Mouse (Mus musculus) gastrocnemius, postnatal 14 days (tissue): ENCODE data around the gene Glrp1. TPM values are rescaled to one million over a fixed set of nuclear protein-coding genes. Genes with fewer than 3 reads are reported as not detected.

ENCODE experiments used
- DNase-seq: peaks from one replicate; pipeline ENCODE4 v3.0.0; 2021; ENCODE audit warnings: mixed read lengths
- intact Hi-C: fragments of 180-260 bp; cut with DNase I; formaldehyde crosslinking; loops from one replicate; pipeline ENCODE4 v1.15.1; 2025; ENCODE audit warnings: low total_unique reads
- long read RNA-seq, 2 experiments: library from polyadenylated mRNA; stranded (forward); transcript quantifications; one replicate each; pipeline ENCODE4 v2.0.0; 2021
- total RNA-seq, 2 experiments: library from RNA; stranded (reverse); gene quantifications; 2 replicates each; pipeline ENCODE4 v1.2.3; 2021

Gene Glrp1
- total RNA-seq: not detected
- long read RNA-seq, experiment 1: 0 reads
- long read RNA-seq, experiment 2: 0 reads

DNA sequence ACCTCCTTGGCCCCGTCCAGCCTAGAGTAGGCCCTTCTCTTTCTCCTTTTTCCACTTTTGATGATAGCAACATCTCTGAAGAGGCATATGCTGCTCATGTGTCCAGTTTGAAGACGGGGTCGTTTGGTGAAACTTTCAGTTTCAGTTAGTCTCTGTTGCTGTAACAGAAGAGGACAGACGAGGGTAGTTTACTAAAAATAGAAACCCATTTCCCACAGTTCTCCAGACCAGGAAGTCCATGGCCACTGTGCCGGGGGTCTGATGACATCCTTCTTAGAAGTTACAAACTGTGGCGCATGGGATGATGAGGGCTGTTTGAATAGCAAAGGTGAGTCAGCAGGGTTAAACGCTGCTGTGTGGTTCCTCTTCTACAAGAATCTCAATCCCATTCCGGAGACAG lies at the start of gene Glrp1:
Gene Glrp1, minus strand, starts transcription at position 278 of the 400 bp plus-strand sequence.
- DNase-seq: no peak
- intact Hi-C loops: no loop called here

- DNase-seq: no peak
- intact Hi-C loops: no loop called here
Measured at GRCm38 (mm10) chr1:88559258-88559657, 49.4 kb upstream of the Glrp1 start.

- no peak for DNase-seq
- intact Hi-C loops: no loop called here
Measured at GRCm38 (mm10) chr1:88558793-88559192, 48.9 kb upstream of the Glrp1 start.

DNA sequence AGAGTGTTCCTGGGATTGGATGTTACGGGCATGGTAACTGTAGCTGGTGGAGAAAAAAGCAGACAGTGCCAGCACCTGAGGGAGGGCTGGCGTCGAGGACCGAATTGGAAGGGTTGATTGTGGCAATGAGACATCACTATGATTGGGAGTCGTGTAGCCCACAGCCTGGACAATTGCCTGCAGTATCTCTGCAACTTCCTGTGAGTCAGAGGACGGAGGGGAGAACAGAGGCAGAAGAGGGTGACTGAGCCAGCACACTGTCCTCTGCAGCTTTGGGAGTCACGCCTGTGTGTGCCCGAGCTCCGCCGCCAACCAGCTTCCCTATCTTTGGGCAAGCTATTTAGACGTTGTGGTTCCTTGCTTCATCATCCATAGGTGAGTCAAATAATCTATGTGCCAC lies 46.5 kb upstream of the Glrp1 start:
- intact Hi-C loops: no loop called here
- no peak for DNase-seq

DNA sequence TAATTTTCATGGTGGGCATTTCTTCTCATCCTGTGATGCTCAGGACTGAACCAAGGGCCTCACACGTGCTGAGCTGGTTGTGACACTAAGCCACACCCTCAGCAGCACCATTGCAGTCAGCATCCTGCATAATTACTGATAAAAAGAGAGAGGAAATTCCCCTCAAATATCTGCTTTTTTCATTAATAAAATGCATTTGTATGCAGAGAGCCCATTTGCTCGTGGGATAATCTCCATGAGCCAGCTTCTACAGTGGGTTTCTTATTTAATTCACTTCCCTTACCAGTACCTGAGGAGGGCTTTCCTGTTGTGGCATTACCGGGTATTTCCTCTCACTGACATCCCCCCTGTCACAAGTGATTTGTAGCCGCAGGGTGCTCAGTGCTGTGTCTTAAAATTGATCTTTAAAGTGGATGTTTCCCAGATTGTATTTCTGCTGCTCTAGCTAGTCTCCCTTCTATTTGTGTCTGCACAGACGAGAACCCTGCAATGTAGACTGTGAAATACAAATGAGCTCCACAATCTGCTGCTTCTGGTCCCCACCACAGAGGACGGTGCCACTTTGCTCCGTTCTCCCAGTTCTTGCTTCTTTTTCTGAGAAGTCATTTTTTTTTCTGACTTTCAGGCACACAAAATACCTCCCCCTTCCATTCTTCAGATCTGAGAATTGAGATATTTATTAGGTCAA lies 43.8 kb upstream of the Glrp1 start:
- no peak for DNase-seq
- intact Hi-C loops: no loop called here

GRCm38 (mm10) chr1:88549263-88549662 lies 39.4 kb upstream of the Glrp1 start:
- no peak for DNase-seq
- intact Hi-C loops: no loop called here

DNA sequence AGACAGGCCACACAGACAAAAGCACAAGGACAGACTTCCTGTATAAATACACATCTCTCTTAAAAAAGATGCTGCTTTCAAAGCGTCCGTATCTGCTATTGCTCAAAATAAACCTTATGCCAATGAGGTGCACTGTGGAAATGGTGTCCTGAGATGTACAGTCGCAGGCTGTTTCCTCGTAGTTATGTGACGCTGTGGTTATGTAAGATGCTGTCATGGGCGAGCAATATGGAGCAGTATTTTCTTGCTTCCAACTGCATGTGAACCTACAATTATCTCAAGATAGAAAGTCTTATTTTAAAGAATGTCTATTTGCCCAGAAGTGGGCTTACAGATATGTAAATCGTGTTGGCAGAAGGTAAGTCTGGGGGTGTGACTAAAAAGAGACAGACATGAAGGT lies 37.3 kb upstream of the Glrp1 start:
- intact Hi-C loops: no loop called here

DNA sequence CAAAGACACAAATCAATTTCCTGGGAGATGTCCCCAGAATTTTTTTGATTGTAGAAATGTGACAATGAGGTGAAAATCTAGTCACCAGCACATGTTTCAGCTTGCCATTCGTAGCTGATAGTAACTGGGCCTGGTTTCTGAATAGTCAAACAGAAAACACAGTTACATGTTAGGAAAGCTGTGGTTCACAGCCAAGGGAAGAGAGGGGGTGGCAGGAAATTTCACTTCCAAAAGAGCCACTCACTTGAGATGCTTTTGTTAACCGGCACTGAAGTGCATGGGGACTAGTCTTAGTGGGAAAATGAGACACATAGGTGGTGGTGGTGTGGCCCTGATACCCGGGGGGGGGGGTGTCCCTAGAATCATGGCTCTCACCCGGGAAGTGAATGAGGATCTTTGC lies 33.7 kb upstream of the Glrp1 start:
- DNase-seq: no peak
- intact Hi-C loops: no loop called here

More for the DNA sequence above, 37.3 kb upstream of the Glrp1 start:
- no peak for DNase-seq

DNA sequence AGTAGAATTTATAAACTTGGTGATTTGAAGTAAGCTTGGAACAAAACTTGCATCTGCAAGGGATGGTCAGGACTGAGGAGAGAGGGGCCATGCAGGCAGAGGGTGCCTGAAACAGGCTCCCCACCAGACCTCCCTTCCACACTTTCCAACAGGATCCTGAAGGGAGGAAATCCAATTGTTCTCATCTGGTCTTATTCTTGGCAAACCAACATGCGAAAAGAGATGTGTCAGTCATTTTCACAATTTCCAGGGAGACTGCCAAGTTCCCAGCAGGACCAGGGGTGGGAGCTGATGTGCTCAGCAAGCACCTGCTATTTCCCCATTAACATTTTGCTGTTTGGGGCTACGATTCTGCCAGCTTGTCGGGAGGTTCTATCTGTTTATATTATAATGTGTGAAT lies 30.0 kb upstream of the Glrp1 start:
- intact Hi-C loops: no loop called here
- DNase-seq: no peak

- intact Hi-C loops: no loop called here
- no peak for DNase-seq
Measured at GRCm38 (mm10) chr1:88539256-88539655, 29.4 kb upstream of the Glrp1 start.

DNA sequence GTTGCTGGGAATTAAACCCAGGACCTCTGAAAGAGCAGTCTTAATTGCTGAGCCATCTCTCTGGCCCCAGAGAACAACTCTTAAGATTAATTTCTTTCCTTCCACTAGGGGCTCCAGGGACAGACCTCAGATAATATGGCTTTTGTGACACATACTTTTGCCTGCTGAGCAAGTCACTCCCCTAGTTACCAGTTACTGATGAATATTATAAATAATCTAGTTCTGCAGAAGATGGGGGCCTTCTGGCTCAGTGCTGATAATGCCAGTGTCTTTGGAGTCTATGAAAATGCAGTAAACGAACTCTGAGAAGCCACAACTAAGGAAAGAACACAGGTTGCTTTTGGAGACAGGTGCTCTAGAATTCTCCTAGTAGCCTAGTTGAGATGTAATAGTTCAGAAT lies 26.4 kb upstream of the Glrp1 start:
- no peak for DNase-seq
- intact Hi-C loops: no loop called here

DNA sequence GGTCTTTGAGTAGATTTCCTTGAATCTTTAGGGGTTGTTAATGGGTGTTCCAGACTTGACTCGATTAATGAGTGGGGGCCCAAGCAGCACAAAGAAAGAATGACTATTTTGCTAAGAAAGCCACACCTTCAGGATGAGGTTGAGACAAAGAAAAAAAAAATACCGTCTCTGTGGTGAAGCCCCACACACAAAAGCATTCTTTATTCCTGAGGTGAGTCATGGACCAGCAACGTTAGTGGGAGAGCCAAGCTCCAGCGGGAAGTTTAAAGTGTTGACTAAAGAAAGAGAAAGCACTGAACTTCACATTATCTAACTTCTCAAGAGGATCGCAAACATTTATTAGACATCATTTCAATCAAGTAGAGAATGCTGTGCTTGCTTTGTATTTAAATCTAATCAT lies 24.2 kb upstream of the Glrp1 start:
- intact Hi-C loops: no loop called here

GRCm38 (mm10) chr1:88526161-88526560 lies 16.3 kb upstream of the Glrp1 start:
- intact Hi-C loops: no loop called here
- DNase-seq: no peak

More for the DNA sequence above, 24.2 kb upstream of the Glrp1 start:
- no peak for DNase-seq

- DNase-seq: no peak
- intact Hi-C loops: no loop called here
Measured at GRCm38 (mm10) chr1:88525622-88526021, 15.8 kb upstream of the Glrp1 start.

GRCm38 (mm10) chr1:88521170-88521747 lies 11.4 kb upstream of the Glrp1 start:
- intact Hi-C loops: no loop called here
- DNase-seq: no peak

GRCm38 (mm10) chr1:88513613-88514012 lies 3.7 kb upstream of the Glrp1 start:
- intact Hi-C loops: no loop called here
- no peak for DNase-seq

- intact Hi-C loops: no loop called here
- no peak for DNase-seq
Measured at GRCm38 (mm10) chr1:88507886-88508285, 2.0 kb downstream of the Glrp1 start.

- intact Hi-C loops: no loop called here
- no peak for DNase-seq
Measured at GRCm38 (mm10) chr1:88507214-88507613, 2.7 kb downstream of the Glrp1 start.

GRCm38 (mm10) chr1:88506412-88506811 lies 3.5 kb downstream of the Glrp1 start:
- intact Hi-C loops: no loop called here
- DNase-seq: no peak

DNA sequence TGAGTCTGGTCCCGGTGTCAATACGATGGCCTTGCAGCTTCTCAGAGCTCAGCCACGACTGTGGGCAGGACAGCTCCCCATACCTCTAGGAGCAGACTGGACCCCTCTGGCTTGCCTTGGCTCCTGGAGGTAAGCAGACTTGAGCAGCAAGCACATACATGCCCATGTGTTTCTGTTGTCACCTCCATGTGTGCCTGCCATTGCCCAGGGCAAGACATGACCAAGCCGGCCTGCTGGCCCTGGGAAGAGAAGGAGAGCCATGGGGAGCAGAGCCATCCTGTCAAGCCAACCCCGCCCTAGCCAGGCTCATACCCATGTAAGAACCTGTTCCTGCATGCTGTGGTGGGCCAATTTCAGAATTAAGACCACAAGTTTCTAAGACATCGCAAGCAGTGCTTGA lies 4.2 kb downstream of the Glrp1 start:
- DNase-seq: no peak
- intact Hi-C loops: no loop called here

GRCm38 (mm10) chr1:88504531-88504945 lies 5.3 kb downstream of the Glrp1 start:
- intact Hi-C loops: no loop called here
- DNase-seq: no peak
